Mouse (Mus musculus) Muller cell, postnatal 12 days (primary cell): ENCODE measurements around the gene Spock1.
A peak's percentile ranks its signal among the peaks of the same experiment; 100 is the strongest.
"Not testable (repeated sequence)": the region's sequence is repeated elsewhere in the genome, so short reads cannot be mapped to it uniquely, and the experiment has no call there.

ENCODE experiments used
- DNase-seq: peaks from one replicate; pipeline ENCODE4 v3.0.0-alpha.2; 2015; ENCODE audit errors: inconsistent ontology term

The Spock1 gene

DNA sequence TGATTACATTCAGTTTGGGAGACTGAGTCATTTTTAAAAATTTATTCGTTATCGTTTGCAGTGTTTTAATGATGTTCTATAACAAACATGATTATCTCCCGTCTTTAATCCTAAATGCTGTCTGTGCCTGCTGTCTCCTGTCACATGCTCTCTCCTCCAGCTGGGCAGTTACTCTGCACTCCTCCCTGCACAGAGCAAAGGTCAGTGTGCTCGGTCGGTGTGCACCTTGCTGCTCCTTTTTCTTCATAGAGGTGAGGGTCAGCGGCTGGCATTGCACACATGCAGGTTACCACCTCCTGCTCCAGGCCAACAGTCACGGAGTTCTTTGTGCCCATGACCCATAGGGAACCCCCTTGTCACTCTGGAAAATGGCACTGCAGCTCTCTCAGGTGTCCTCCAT lies 411.4 kb downstream of the Spock1 start:
- DNase-seq: no peak

DNA sequence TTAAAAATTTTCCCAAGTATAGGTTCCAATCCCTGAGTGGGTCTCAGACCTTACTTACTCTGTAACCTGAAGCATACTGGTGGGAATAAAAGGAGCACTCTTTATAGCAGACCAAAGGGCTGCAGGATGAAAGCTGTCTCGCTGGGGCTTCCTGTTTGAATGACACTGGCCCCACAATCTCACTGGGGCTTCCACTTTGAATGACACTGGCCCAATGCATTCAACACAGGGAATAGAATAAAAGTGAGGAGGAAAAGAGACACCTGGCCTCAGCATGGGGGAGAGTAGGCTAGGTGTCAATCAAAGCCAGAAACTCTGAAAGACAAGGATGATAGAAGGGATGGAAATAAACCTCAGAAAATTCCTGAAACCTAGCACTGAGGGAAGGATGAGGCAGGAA lies 413.3 kb downstream of the Spock1 start:
- no peak for DNase-seq

DNA sequence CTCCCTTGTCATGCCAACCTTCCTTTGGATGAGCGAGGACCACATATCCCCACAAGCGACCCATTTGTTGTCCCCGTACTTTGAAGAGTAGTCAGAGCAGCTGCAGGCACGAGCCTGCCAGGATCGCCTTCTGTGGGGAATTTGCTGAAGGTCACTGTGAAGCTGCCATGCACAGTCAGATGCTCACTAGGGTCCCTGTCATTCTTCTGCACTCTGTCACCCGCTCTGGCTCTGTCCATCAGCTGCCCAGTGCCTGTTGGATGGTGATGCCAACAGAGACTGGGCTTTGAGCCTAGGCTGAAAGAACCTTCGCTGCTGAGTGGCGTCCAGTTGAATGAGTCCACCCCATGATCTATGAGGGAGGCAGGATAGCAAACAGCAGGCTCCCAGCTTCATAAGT lies 419.2 kb downstream of the Spock1 start:
- DNase-seq: peak; percentile 71

DNA sequence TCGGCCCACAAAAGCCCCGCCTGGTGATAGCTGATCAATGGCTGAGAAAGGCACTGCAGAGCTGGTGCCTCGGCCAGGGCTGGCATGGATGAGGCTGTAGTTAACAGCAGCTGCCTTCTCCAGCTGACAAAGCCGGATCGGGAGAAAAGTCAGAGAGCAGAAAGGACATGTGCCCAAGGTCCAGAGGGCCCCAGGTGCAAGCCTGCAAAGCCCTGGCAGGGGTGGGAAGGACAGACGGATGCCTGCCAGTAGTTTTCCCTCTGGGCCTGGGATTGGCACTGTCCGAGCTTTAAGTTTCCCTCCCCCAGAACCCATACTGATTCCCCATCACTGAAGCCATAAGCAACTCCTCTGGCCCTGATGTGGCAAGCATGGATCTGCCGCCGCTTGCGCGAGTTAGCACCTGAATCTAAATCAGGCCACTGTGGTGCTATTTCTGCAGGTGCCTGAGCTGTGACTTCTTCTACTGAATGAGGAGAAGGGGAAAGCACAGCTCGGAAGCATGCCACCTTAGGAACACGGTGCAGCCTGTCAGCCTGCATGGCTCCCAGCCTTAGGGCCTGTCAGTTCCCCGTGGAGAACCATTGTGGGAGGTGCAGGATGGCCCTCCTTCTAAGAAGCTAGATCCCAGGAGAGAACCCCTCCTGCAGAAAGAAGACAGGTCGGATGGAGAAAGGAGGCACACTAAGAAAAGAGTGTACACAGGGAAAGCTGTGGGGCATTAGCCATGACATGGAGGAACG lies 423.5 kb downstream of the Spock1 start:
- no peak for DNase-seq

DNA sequence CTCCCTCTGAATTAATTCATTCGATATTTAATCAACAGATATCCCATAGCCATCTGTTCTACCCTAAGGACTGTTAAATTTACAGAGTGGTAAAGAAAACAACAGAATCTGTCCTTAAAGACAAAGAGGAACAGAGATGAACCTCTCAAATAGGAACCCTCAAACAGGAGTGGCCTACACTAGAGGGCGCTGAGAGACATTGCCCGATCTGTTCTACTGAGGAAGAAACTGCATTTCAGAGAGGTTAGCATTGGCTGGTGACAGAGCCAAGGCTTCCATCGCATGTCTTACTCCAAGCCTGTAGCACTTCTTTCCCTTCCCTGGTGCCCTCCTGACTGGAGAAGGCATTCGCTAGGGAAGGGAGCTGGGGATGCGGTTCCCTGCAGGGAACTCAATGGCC lies 431.4 kb downstream of the Spock1 start:
- no peak for DNase-seq

DNA sequence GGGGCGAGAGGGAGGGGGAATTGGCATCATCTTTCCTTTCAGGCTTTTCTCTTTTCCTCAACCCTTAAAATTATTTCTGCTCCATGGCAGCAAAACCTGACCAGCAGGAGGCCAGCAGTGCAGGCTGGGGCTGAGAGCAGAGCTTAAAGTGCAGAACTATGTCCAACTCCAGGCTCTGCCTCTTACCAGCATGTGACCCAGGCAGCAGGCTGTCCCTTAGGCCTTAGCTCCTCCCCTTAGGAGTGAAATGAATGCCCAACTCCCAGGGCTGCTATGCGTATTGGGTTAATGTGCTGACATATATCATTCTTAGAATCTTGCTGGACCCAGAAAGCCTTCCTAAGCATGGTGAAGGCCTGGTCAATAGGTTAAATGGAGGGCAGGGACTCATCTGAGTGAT lies 434.1 kb downstream of the Spock1 start:
- DNase-seq: no peak

DNA sequence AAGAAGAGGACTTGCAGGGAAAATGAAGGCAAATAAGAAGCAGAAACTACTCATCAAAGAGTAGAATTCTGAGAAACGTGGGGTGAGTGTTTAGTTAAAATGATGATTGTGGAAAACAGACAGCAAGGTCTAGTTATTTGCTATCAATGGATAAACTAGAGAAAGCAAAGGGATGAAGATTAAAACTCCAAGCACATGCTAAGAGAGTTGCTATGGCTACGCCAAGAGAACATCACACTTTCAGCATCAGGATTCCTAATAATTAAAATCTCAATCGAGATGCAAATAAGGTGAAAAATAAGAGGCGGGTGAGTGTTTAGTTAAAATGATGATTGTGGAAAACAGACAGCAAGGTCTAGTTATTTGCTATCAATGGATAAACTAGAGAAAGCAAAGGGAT lies 437.2 kb downstream of the Spock1 start:
- not testable (repeated sequence) for DNase-seq

DNA sequence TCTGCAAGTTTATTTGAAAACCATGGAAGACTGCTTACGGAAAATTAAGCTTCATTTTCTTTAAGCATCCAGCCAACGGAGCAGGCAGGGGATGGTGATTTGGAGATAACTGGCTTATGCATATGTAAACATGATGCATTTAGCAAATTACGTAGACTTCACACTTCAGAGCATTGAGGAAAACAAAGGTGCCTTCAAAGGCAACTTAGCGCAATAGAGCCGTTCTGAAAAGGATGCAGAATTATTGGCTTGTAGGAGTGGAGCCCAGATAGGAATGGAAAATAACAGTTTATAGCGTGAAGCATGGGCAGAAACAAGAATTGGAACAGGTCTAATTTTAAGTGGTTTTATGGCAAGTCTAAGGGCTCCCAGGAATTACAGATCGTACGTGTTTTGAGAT lies 448.2 kb downstream of the Spock1 start:
- no peak for DNase-seq

DNA sequence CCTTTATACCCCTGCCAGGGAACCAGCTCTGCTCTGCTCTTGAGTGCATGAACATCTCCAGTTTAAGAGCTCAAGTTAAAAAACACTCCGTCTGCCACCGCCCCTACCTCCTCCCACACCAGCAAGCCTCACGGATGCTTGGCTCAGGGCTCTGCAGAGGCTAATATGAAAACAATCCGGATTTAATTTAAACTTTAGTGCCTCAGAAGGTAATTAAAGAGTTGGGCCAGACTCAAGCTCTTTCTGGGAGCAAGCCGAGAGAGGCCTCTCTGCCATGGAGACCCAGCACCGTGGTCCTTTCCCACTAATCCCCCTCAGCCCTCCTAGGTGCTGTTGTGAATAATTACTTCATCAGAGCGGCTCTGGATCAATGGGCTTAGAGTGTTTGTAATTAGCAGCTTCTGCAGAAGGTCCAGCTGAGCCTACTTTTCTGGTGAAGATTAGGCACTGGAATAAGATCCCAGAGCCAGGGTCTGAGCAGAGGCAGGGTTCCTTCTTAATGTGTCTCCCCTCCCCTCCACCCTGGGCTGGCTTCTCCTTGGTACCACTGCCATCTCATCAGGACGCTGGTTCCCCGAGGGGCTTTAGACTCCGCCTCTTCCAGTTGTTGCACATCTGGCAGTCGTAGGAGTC lies 457.8 kb downstream of the Spock1 start:
- DNase-seq: no peak

DNA sequence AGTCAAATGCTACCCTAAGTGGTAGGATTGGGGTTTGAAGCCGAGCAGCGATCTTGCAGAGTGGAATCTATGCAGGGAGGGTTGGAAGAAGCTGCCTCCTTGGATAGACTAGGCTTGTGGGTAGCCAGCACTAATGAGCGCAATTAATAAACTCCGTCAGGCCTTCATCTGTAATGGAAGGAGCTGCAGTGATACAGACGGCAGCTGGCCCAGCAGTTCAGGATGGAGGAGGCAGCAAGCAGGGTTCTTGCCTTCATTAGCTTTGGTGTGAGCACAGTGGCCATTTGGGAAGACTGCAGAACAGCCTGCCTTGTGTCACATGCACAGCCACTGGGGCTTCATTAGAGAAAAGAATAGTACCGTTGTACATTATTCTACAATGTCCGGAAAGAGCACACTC lies 459.2 kb downstream of the Spock1 start:
- DNase-seq: no peak

DNA sequence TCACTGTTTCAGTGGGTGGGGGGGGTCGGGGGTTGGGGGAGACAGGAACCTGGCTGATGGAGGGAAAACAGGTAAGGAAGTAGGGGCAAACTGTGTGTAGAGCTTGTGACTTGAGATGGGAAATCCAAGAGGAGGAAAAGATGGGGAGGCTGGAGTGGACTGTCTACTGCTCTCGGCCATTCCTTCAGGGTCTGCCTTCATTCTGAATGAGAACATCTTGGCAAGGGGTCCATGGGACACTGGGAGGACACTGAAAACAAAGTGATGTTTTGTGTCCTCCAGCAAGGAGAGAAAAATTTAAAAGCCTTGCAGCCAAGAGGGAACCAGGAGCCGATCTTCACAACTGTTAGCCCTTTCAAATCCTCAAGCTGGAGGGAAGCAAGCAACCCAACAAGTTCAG lies 463.2 kb downstream of the Spock1 start:
- DNase-seq: no peak

DNA sequence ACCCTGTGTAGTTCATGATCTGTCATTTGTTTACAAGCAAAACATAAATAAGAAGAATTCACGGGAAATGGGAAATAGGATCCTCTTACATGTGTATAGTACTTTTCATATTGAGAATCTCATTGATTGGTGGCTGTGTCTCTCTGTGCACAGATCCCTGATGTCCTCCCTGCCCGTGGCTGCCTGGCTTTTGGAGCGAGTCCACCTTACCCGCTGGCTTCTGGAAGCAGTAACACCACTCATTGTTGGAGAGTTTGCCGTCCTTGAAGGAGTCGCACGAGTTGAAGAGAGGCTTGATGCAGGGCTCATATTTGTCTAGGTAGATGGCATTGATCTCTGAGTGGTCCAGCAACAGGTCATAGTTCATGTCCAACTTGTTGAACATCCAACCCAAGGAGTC lies 468.0 kb downstream of the Spock1 start:
- DNase-seq: no peak

DNA sequence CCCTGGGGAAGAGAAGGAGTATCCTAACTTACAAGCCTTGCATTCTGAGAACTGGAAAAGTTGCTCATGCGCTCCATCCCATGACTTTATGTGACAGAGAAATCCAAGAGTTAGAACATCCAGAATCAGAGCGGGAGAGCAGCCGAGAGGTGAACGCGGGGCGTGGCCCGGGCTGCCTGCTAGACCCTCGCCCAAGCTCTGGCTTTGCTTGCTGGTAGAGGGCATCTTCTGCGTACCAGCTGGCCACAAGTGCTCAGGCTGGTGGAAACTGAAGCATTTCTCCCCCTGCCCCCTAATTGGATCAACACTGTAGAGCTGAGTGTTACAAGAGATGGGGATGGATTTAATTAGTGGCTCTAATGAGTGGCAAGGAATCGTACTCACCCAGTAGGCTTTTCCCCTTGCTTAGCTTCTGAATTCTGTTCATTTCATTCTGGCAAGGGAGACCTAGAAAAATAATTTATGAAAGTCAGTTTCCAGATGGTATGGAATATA lies 472.4 kb downstream of the Spock1 start:
- no peak for DNase-seq

DNA sequence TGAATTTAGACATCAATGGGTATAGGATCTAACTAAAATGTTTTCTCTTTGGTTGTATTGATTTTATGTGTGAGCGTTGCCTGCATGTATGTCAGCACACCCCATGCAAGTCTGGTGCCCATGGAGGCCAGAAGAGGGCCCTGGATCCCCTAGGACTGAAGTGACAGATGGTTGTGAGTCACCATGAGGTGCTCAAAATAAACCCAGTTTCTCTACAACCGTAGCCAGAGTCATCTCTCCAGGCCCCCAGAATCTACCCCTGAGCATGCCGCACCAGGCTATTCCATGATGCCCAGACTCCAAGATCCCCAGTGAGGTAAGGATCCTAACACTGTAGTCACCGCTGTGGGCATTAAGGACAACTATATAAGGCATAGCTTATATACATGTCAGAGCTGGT lies 474.3 kb downstream of the Spock1 start:
- DNase-seq: no peak

DNA sequence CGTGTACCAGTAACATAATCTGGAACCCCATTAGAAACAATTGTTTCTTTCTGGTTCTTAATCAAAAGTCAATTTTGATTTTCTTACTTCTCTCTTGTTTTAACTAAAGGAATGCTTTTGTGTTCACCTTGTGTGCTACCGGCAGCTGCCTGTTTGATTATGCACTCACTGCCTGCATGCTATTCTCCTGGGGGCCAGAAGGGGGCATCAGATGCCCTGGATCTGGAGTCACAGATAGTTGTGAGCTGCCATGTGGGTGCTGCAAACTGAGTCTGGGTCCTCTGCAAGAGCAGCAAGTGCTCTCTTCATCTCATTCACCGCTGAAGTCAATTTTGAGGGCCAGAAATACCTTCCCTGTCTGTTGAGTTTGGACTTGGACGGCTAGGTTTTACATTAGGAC lies 476.3 kb downstream of the Spock1 start:
- no peak for DNase-seq

DNA sequence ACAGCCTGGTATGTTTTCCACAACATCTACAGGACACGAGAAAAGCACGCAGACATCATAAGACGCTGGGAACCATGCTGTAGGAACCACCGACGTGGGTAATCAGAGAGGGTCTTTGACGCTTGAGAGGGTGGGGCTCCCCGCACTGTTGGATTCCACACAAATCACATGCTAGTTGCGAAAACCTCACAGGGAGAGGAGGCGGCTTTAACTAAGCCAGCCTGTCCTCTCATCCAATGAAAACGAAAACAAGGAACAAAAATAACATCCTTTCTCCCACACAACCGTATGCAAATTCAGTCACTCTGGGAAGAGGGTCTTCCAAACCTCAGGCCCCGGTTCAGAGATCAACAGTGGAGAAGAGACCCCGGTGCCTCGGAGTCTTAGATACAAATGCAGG lies 479.3 kb downstream of the Spock1 start:
- DNase-seq: no peak

DNA sequence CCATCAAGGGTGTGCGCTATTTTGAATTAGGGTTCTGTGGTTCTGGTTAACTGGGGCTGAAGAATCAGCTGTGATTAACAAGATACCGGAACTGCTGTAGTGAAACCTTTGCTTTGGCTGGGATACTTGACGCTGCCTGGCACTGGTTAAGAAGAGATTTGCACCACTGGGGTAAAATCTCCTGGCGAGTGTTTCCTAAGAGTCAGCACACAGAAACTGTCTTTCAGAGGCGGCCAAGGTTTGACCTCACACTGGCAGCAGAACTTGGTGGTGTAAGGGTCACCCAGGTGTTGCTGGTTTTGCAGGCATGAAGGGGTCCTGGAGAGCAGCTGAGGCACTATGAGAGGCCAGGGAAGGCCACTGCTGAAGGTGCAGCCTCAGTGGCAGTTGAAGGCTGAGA lies 489.4 kb downstream of the Spock1 start:
- DNase-seq: no peak

DNA sequence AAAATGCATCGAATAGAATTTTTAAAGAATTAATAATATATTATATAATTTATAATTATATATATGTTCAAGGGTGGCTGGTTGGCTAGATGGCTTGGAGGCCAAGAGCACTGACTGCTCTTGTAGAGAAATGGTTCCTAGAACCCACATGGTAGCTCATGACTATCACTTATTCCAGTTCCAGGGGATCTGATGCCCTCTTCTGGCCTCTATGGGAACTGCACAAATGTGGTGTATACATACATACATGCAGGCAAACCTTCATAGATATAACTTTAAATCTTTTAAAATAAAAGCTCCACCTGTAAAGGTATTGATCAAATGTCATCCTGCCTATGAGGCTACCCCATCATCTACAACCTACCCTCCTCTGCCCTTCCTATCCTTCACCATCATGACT lies 493.4 kb downstream of the Spock1 start:
- DNase-seq: no peak

DNA sequence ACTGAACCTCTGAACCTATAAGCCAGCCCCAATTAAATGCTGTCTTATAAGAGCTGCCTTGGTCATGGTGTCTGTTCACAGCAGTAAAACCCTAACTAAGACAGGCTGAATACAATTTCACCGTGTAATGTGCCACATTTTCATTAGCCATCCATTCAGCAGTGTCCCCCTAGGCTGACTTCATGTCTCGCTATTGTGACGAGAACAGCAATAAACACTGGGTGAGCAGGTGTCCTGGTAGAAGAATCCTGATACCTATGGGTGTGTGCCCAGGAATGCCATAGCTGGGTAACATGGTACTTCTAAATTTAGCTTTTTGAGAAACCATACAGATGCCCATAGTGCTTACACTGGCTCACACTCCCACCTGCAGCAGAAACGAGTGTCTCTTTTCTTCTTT lies 500.5 kb downstream of the Spock1 start:
- DNase-seq: no peak

DNA sequence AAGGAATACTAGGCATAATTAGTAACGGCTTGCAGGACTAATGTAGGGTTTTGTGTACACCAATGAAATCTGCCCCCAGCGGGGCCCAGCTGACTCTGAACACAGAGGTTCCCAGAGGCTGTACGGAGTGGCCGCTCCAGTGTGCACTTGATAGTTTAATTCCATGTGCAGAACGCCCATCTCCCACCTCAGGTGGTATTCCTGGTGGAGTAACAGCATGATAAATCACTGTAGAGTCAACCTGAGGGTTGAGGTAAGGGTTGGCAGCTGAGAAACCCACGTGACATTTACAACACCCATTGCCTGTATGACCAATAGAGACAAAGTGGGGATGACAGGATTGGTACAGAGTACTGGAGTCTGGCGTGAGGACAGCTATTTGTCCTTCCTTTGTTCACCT lies 505.7 kb downstream of the Spock1 start:
- DNase-seq: no peak

DNA sequence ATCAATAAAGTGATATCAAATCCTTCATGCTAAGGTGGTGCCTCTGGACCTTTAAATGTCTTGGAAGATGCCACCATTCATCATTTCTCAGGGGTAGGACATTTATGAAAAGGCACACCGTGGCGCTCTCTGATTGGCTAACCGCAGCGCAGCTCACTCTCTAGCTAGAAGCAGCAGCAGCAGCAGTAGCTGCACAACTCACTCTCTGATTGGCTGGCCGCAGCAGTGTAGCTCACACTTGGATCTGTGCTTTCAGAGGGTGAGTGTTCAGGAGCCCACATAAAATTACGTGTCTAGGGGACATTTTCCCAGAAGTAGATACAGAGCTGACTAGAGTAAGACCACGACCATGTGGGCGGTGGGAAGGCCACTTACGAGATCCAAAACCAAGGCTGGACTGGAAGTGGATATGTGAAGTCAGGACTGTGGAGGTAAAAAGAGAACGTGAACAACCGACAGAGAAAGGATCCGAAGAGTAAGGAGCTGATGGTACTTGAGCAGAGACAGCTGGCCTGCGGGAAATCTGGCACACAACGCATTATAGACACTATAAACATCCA lies 535.9 kb downstream of the Spock1 start:
- DNase-seq: no peak
